Mouse (Mus musculus) embryo, embryonic 9.5 days (tissue): ENCODE results near the gene Gemin5.
A peak's percentile ranks its signal among the peaks of the same experiment; 100 is the strongest.

ENCODE experiments used
- DNase-seq: peaks from one replicate; pipeline ENCODE4 v3.0.0-alpha.2; 2017; ENCODE audit errors: extremely low spot score

Gene Gemin5

GRCm38 (mm10) chr11:58171459-58172091 is 3.2 kb upstream of the Gemin5 start, which contains the start of gene Mrpl22:
TSS of gene Mrpl22 (plus strand) at chr11:58171661.
- DNase-seq: peak; percentile 95

DNA sequence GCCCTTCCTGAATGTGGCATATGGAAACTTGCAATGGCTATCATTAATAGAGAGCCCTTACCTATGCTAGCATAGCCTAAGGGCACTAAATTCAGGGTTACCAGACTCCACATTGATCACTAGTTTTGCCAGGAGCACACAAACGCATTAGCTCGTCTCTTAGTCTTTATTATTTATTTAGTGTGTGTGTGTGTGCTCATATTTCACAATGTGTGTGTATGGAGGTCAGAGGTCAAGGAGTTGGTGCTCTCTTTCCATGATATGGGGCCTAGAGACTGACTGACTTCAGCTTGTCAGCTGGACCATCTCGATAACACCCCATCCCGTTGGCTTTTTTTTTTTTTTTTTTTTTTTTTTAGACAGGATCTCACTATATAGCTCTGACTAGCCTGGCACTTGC is 1.3 kb upstream of the Gemin5 start:
- DNase-seq: no peak

DNA sequence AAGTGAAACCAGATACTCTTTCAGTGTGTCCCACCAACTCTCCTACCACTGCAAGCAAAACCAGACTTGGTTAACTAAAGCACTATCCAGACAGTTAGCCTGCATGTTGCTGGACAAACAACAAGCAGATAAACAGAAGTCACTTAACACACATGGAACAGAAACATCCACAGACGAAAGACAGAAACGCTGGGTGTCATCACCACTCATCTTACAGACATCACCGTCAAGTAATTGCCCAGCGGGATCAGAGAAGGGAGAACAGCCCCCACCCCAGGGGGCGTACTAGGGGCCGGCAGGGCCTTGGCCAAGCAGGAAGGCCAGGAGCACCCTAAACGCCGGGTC is 545 bp downstream of the Gemin5 start:
- DNase-seq: no peak

- DNase-seq: no peak
Measured at GRCm38 (mm10) chr11:58165072-58165471, 3.3 kb downstream of the Gemin5 start.

GRCm38 (mm10) chr11:58156871-58157270 is 11.5 kb downstream of the Gemin5 start:
- no peak for DNase-seq

DNA sequence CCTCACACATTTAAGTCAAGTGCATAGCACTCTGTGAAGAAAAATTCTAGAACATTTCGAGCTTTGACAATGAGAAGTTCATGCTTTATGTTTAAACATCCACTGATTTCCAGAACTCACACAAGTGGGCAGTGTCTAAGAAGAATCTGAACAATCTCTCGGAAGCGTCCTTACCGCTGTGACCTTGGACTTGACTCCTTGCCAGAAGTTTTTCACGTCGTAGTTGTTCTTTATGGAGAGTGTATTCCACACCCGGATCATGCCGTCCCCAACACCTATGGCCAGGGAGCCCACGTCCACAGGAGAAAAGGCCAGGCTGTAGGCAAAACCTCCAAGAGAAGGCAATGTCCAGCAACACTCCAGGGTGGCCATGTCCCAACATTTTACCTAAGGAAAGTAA is 12.9 kb downstream of the Gemin5 start:
- DNase-seq: no peak

DNA sequence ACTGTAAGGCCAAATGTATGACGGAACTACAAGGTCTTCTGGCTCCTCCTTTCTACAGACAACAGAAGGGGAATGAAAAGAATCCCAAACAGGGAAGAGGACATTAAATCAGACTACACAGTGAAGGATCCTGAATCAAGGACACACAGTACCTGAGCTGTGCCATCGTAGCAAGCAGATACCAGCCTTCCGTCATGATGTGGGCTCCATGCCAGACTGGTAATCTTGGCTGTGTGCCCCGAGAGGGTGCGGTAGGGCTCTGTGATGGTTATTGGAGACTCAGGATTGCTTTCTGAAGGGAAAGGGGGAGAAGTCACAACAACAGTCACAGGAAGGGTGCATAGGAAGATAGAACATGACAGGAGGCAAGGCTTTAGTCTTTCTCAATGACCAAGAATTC is 22.1 kb downstream of the Gemin5 start:
- DNase-seq: no peak

GRCm38 (mm10) chr11:58143704-58144426 is 24.5 kb downstream of the Gemin5 start:
- no peak for DNase-seq

DNA sequence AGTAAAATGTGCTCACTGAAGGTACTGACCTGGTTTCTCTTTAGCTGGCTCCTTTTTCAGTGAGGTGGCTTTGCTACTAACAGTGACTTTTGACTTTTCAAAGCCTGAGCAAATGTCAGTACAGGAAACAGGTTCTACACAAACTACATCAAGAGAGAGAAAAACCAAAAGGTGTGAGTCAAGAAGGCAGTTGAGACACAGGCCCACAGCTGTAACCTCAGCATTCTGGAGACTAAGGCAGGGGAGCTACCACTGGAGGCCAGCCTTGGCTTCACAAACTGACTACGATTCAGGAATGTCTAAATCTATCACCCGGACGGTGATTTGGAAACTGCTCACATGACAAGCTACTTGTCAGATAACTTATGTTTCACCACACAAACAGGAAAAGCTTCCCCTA is 28.9 kb downstream of the Gemin5 start:
- DNase-seq: no peak

- no peak for DNase-seq
Measured at GRCm38 (mm10) chr11:58138821-58139220, 29.5 kb downstream of the Gemin5 start.

DNA sequence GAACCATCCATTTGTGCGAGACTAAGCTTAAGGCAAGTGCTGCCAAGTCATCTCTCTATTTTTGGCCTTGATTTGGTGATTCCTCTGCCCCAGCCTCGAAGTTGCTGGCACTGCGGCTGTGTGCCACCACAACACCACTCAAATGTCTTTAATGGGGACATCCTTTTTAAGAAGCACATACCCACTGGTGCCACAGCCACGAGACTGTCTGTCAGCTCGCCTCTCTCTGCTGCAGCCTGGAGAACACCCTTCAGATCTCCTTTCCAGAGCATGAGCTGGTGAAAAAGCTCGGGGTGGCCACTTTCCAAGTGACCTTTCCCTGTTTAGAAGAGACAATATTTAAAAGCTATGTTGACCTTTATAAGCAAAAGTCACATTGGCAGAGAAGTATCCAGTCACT is 31.7 kb downstream of the Gemin5 start:
- no peak for DNase-seq

- DNase-seq: no peak
Measured at GRCm38 (mm10) chr11:58135296-58135695, 33.0 kb downstream of the Gemin5 start.

- DNase-seq: no peak
Measured at GRCm38 (mm10) chr11:58134869-58135268, 33.5 kb downstream of the Gemin5 start.

DNA sequence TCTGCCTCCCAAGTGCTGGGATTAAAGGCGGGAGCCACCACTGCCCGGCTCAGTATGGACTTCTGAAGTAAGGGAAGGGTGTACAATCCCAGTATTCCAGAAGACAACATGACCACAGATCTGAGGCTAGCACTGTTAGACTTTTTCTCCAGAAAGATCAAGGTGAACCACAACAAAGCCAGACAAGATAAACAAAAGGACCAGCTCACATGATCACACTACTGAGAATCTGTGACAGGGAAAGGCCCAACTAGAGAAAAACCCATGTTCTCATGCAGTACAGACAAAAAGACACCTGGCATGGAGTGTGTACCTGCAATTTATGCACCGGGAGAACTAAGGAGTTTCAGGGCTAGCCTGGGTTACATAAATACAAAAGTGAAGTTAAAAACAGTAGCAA is 36.3 kb downstream of the Gemin5 start:
- no peak for DNase-seq

DNA sequence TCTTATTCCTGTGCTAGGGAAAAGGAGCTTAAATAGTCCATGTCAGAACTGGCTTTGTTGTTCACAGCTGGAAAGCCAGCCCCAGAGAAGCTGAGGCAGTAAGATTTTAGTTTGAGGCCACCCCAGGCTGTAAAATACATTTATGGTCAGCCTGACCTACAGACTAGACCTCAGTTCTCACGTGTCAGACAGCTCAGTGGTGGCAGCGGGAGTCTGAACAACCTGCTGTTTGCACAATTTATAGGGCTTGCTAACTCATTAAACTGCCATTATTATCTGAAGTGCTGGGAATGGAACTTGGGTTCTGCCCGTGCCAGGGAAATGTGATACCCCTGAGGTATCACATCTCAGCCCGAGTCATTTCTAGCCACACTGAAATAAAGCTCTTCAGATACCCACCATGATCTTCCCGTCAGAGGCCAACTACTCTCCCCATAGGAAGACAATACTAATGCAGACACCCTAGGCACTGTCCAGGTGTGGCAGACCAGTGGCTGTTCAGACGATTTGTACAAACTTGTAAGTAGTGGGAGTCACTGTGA is 39.0 kb downstream of the Gemin5 start:
- DNase-seq: no peak

- no peak for DNase-seq
Measured at GRCm38 (mm10) chr11:58127544-58127943, 40.8 kb downstream of the Gemin5 start.

- no peak for DNase-seq
Measured at GRCm38 (mm10) chr11:58126397-58127160, 41.8 kb downstream of the Gemin5 start.

- DNase-seq: no peak
Measured at GRCm38 (mm10) chr11:58125021-58125420, 43.3 kb downstream of the Gemin5 start.

DNA sequence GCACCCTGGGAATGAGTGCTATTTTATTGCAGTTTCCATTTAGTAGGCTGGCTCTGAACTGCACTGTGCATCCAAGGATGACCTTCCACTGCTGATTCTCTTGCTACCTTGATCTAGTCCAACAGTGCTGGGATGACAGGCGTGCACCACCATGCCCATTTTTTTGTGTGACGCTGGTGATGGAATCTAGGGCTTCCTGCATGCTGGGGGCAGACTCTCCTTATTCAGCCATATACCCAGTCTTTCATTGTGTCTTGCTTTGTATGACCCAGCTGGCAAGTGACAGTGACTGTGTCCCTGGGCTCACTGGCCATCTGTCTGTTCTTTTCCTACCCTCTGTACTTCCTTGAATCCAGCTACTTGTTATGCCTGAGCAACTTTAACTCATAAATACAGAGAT is 44.6 kb downstream of the Gemin5 start:
- DNase-seq: no peak

DNA sequence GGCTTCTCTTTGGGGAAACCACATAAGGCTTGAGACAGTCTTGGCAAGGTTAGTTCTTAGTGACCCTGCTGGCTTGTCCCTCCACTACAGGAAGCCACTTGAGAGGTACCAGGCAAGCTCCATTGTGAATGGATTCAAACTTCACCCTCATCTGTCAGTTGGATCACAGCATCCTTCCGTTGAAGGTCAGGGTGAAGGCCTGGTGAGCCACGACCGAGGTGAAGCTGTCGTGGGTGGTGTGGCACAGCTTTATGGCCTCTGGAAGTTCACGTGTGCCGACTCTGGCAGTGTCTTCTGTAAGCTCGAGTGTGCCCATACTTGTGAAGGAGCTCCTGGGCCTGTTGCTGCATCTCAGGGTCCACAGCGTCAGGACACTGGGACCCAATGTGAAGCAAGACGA is 47.0 kb downstream of the Gemin5 start:
- DNase-seq: no peak

GRCm38 (mm10) chr11:58120655-58121054 is 47.7 kb downstream of the Gemin5 start:
- no peak for DNase-seq

GRCm38 (mm10) chr11:58117044-58117652 is 51.2 kb downstream of the Gemin5 start:
- no peak for DNase-seq
